Mouse (Mus musculus) thymus, postnatal 0 days (tissue): ENCODE results near the gene Mbnl3. TPM values are rescaled to one million over a fixed set of nuclear protein-coding genes. Genes with fewer than 3 reads are reported as not detected.
A peak's percentile ranks its signal among the peaks of the same experiment; 100 is the strongest.

Experiments
- DNase-seq: peaks from one replicate; pipeline ENCODE4 v3.0.0-alpha.2; 2015; ENCODE audit warnings: low spot score
- polyA plus RNA-seq: library from polyadenylated mRNA; unstranded; fragments of >200 nt; fragmentation: Nextera tagmentation; extraction: Ambion mirVana; gene quantifications from 2 replicates; pipeline ENCODE4 v1.2.1, GENCODE M21; 2015

Gene Mbnl3
- 27.2 and 27.8 TPM in 2 replicates for polyA plus RNA-seq

DNA sequence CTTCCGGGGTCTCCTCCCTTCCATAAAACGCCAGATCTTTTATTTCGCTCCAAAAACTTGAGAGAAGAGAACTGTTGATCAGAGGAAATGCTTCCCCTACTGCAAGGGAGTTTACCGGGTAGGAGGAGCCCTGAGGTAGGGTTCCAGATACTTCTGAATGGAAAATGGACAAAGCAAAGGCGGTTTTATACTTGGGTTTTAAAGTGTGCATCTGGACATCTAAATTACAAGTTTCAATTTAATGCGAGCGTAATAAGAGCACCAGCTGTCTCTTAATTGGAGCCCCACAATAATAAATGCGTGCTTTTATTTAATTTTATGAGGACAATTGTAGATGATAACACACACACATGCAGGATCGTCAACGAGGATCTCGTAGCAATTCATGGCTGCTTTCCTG lies at the start of gene Mbnl3:
Gene Mbnl3, minus strand, starts transcription at position 101 of the 400 bp plus-strand sequence.
- DNase-seq, result no peak

DNA sequence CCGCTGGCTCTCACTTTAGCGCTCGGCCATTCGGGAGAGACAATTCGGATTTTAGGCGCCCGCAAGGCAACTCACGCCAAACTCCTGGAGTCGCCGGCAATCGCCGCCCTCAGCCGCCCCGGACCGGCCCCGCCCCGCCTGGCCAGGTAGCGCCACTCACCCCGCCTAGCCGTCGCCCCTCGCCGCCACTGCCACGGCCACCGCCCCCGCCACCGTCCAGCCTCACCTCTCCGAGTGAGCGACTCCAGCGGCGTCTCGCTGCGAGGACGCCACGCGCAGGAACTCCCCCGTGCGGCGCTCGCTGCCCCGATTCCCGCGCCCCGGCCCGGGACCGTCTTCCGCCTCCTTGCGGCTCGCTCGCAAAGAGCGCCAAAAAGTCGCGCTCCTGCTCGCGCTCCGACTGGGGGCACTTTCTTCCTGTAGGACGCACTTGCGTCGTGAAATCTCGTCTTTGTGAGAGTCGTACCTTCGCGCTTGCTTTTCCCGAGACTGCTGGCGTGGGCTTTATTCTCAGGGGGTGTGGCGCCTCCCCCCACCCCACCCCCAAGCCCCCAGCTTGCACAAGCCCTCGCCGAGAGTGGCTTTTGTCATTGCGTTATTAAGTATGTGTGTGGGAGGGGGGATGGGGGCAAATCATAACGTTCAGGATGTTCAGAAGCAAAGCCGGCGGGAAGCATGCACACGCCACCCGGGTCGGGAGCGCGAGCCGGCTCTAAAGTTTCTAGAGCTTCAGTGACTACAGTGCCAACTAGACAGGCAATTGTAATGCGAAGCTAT lies 596 bp downstream of the Mbnl3 start:
- peak; percentile 71 for DNase-seq

DNA sequence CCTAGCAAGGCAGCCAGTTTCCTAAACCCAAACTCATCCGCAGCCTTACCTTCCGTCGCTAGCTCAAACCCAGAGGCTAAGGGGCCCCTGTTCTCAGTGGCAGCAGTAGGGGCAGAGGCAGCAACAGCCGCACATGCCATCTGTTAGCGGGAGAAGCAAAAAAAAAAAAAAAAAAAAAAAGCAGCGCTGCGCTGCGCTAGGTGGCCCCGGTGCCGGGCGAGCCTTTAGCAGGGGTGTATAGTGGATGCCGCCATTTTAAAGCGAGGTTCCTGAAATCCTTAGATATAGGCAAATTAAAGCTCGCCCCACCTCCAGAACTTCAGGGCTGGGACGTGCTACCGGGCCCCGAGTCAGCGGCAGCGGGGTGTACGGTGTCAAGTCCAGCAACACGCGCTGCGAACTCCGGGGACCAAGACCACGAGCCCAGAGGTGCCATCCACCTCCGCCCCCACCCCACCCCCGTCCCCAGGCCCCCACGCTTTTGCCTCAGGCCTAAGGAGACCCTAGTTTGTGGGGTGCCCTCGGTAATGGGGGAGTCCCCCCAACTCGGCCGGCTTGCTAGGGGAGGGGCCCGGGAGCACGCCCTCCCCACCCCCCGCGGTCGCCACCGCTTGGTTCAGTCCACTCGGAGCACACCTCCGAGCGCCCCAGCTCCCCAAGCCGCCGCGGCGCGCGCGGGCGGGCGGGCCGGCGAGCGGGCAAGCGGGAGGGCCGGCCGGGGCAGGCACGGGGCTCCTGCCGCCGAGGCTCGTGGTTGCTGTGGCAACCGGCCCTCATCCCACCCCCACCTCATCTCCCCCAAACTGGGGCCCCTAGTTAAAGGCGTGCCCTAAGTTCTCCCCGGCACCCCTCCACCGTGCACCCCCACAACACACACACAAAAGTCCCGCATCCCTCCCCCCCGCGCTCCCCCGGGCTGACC lies 1.4 kb downstream of the Mbnl3 start:
- peak; percentile 67 for DNase-seq

DNA sequence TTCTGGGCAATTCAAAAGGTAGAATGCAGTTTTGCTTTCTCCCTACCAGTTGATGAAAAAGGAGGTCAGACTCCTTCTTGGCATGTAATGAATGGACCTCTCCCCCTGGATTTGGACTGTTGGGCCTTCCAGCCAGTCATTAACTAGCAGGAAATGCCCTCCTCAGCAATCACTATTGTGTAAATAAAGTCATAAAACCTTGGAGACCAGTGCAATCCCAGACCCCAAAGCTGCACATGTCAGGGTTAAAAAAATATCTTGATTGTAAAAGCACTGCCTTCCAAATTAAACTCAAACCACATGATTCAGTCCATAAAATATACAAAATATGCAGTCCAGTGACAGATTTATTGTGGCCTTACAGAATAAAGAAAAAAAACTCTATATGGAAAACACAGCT lies 9.3 kb downstream of the Mbnl3 start:
- DNase-seq, result no peak

DNA sequence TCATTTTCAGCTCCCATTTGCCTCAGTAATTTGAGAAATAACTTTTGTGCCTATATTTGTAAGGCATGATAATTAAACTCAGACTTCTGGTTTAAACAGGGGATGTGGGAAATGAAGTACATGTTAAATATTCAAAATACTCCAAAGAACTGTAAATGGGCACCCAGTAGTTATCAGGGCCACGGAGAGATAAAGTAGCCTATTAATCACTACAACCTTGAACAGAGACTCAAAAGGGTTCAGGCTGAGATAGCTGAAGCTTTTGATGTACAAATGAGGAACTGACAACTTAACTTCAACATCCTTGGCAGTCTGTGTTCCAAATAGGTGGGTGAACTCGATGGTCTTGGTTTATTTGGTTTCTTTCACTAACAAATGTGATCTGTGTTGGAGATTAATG lies 34.4 kb downstream of the Mbnl3 start:
- no peak for DNase-seq

DNA sequence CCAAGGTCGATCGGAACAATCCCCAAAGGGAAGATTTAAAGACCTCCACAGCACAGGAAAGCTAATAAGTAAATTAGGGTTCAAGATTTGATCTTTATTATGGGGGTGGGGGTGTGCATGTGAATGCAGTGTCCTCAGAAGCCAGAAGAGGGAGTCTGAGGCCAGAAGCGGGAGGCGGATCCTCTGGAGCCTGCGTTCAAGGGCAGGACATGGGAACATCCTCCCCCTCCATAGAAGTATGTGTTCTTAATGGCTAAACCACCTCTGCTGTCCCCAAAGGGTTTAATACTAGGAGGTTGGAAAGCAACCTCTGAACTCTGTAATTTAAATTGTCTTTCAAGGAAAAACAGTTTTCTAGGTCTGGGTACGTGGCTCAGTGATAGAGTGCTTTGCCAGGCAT lies 34.9 kb downstream of the Mbnl3 start:
- DNase-seq, result no peak

DNA sequence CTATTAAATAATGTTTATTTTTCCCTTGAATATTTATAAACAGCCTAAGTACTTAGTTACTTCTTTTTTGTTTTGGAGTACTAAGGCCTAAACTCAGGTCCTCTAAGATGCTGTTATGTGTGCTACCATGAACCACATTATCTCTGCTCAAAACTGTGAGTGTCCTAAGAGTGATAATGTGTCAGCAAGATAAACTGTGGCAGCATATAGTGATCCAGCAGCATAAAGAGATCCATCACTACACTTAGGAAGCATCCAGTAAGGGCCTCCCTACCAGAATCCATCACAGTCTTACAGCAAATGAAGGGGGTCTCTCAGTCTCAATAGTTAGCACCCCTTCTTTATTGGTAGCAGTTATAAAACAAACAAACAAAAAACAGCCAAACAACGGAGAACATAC lies 35.9 kb downstream of the Mbnl3 start:
- DNase-seq, result no peak

DNA sequence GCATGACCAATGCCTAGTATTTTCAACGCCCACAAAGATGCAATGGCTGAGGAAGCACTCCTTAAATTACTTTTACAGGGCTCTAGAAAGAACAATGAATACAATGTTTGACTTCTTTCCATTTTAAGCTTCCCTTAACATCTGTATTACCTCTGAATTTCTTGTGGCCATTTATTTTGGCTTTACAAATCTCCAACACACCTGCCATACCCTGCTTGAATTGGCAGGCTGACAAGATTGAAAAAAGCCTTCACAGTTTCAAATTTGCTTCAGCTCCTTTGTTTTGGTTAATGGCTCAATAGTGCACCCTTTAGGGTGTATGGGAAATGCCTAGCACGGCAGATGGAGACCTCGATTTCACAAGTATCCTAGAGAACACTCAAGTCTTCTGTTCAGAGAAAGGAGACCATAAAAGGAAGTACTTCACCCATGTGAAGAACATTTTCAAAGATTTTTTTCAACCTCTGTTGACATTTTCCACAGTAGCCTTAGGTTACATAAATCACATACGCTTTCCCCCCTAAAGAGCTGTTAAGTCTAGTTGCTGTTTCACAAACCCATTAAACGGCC lies 36.8 kb downstream of the Mbnl3 start:
- no peak for DNase-seq

DNA sequence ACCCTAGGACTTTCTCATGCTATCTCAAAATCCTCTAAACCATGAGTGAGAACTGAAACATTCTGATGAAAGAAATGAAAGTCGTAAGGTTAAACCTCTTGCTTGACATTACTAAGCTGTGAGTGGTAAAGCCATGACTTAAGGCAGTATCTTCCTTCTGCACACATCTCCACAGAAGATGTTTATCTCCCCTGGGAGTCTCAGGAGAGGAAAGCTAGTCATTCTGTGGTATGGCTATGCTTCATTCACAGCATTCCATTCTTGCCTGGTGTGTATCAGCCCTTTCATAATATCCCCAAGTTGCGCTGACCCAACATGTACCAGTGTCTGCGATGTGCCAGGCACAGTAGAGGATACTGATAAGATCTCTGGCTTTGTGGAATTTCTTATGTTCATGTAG lies 38.4 kb downstream of the Mbnl3 start:
- DNase-seq, result no peak

DNA sequence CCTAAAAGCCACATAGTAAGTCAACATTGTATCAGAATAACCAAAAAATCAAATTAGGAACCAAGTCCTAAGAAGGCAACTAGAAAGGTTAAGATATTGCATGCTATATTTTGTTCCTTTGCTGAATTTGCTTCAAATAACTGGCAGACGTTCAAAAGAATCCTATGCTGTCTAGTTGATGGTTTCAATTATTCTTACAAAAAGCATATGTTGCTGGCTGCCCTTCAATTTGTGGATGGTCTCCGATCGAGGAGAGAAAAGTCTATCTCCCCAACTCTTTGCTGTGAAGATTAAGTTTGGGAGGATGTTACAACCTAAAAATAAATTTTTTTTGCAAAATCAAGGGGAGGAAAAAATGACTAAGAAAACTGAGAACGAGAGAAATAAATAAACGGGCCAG lies 41.6 kb downstream of the Mbnl3 start:
- no peak for DNase-seq

DNA sequence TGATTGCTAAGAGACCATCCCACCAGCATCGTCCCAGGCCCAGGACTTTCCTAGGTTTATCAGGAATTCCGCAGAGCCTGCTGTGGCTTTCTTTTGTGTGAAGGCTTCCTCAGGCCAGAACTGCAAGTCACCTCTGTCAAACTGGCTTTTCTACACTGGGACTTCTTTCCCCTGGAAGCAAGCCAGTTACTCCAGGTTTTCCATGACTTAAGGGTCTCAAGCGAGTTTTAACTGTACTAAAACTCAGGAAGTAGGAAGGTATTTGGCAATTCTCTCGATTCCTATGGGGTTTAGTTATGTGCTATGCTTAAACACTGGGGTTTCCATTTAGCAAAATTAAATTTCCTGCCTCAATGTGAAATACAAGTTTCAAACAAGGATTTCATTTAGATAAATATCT lies 57.9 kb downstream of the Mbnl3 start:
- no peak for DNase-seq

DNA sequence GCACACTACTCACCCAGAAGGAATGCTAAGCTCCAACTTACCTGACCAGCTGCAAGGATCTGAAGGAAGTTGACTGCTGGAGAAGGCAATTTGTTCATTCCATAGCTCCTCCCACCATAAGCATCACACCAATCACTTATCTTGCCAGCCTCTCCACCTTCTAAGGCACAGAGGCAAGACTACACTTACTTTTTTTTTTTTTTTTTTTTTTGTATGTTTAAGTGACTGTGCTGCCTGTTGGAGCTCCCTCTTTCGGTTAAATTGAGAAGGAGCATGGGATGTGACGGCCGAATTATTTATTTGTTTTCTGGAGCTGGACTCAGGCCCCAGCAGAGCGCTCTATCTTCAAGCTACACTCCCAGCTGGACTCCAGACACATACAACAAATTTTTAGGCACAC lies 60.0 kb downstream of the Mbnl3 start:
- no peak for DNase-seq

DNA sequence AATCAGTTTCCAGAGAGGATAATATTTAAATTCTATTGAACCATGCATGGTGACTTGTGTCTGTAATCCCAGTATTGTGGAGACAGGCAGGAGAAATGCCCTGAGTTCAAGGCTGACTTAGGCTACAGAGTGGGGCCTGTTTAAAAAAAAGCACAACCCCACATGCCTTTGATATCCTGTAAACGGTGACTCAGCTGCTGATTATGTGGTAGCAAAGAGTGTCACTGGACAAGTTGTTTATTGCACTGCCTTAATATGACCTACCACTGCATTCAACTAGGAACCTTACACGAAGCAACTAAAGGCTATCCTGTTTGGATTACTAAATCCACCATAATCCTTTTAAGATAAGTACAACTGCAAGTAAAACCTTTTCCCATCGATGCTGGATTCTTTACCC lies 66.3 kb downstream of the Mbnl3 start:
- no peak for DNase-seq

DNA sequence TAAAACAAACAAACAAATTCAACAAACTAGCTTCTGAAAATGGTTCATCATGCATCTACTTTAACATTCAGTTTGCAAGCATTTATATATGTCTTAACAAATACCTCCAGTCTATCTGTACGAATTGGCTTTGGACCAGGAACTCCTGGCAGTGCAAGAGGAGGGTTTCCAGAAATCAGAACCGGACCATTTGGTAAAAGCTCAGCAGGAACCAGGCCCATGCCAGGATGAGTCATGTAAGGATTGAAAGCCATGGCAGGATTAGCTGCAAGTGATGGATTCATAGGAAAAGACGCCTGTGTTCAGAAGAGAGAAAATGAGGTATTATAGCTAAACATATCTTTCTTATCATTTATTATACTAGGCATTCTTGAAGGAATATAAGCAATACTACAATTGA lies 75.0 kb downstream of the Mbnl3 start:
- DNase-seq, result no peak

DNA sequence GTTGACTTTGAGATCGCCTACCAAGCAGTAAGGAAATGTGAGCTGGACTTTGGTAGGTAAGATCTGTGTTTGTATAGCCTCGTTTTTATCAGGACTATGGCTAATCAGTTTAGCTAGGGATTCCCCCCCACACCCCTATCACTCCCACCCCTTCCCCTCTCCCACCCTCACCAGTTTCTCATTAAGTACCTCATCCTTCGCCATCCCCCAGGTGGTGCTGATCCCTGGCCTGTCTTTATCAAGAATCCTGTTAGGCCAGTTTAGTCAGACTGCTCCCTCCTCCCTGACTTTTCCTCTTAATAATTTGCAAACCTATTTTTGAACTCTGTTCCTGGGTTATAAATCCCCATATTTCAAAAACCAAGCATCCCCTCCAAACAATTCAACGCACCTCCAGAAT lies 103.6 kb downstream of the Mbnl3 start:
- DNase-seq, result no peak

DNA sequence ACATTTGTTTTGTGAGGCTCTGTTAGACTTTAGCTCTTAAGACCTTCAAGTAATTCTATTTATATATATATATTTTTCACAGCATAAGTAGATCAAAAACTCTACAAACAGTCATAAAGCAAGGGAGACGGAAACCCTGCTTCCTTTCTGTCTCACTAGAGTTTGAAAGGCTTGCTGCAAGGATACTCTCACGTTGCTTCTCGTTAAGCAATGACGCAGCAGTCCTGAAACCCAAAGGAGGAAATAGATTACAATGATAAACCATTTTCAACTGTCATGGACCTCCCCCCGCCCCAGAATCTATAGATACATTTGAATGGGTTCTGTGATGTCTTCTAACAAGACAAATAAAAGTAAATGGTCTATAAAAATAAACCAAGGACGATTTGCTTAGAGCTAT lies 121.4 kb downstream of the Mbnl3 start:
- peak; percentile 4 for DNase-seq

DNA sequence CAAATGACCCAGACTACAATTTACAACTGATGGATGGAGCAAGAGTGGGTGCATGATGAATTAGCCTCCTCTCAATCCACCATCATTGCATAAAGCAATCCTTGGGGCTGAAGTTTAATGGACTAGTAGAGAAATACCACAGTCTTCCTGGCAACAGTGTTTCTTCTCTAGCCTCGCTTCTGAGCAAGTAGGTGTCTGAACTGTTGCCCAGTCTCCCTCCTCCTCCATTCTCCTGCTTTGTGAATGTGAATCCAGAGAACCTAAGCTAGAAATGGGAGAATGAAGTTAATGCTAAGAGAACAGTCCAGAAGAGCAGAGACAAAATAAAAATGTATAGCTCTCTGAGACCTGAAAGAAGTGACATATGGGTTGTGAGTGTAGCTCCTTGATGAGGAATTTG lies 122.1 kb downstream of the Mbnl3 start:
- no peak for DNase-seq

DNA sequence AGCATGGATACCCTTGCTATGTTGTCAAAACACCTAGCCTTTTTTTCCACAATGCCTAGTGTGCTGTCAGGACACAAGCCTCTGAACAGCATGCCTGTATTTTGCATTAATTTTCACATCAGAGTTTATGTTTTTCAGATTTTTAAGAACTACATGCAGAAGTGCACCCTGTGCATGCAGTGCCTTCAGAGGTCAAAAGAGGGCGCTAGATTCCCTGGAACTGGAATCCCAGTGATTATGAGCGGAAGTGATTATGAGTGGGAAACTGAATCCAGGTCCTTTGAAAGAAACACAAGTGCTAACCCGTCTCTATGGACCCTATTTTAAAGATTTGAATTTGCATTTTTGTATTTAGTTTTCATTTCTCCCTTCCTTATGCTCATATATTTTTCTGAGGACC lies 129.6 kb downstream of the Mbnl3 start:
- DNase-seq, result peak; percentile 12
